Mouse (Mus musculus) spleen, adult 2 months (tissue): ENCODE results near the gene Cygb. TPM values are rescaled to one million over a fixed set of nuclear protein-coding genes. Genes with fewer than 3 reads are reported as not detected.
A peak's percentile ranks its signal among the peaks of the same experiment; 100 is the strongest.
"Not testable (repeated sequence)": the region's sequence is repeated elsewhere in the genome, so short reads cannot be mapped to it uniquely, and the experiment has no call there.

ENCODE experiments used
- DNase-seq, 2 experiments: peaks; one replicate each; pipeline versions ENCODE4 v3.0.0 to v3.0.0-alpha.2; 2012 to 2021; ENCODE audit warnings: low spot score in 2 of 2, low read depth in 1 of 2
- H3K27ac ChIP-seq: fragments of 200-500 bp; 2 replicates; pipeline ENCODE4 v1.5.1; 2012; ENCODE audit warnings: low read length, inconsistent platforms; ENCODE audit not compliant: insufficient read depth
- H3K27me3 ChIP-seq: fragments of 200-500 bp; 2 replicates; pipeline ENCODE4 v1.6.1; 2012; ENCODE audit warnings: mild to moderate bottlenecking, moderate library complexity, low read length, inconsistent platforms; ENCODE audit not compliant: control insufficient read depth, insufficient read depth
- H3K36me3 ChIP-seq: fragments of 200-500 bp; 2 replicates; pipeline ENCODE4 v1.6.1; 2012; ENCODE audit warnings: mild to moderate bottlenecking, low read length, inconsistent platforms; ENCODE audit not compliant: control insufficient read depth, insufficient read depth
- H3K4me1 ChIP-seq: fragments of 200-500 bp; 2 replicates; pipeline ENCODE4 v1.6.1; 2011; ENCODE audit warnings: inconsistent platforms; ENCODE audit not compliant: control insufficient read depth, insufficient read depth, insufficient read length
- H3K4me3 ChIP-seq: fragments of 200-500 bp; 2 replicates; pipeline ENCODE4 v1.5.1; 2011; ENCODE audit warnings: mild to moderate bottlenecking, inconsistent platforms; ENCODE audit not compliant: insufficient read depth, insufficient read length; ENCODE audit errors: extremely low read depth
- CTCF ChIP-seq: fragments of 200-500 bp; IDR thresholded peaks from 2 replicates; pipeline ENCODE4 v1.5.1; 2011; ENCODE audit warnings: mild to moderate bottlenecking, inconsistent platforms; ENCODE audit not compliant: insufficient read depth, insufficient read length, insufficient replicate concordance; ENCODE audit errors: extremely low read depth
- POLR2A ChIP-seq: fragments of 200-500 bp; IDR thresholded peaks from 2 replicates; pipeline ENCODE4 v1.6.1; 2011; ENCODE audit warnings: low read depth, low read length, inconsistent platforms
- WGBS: fragments of 180-500 bp; shearing (Covaris S2); methylation state at CpG from one replicate; pipeline ENCODE4 v1.1.7; 2018; 5-methylcytosine and 5-hydroxymethylcytosine counted together
- polyA plus RNA-seq: library from polyadenylated mRNA; depleted of rRNA; stranded (reverse); fragments of >200 nt; gene quantifications from 2 replicates; pipeline ENCODE4 v1.2.3, GENCODE M21; 2012

Gene Cygb
- polyA plus RNA-seq, 1 experiment = 14.2 TPM

DNA sequence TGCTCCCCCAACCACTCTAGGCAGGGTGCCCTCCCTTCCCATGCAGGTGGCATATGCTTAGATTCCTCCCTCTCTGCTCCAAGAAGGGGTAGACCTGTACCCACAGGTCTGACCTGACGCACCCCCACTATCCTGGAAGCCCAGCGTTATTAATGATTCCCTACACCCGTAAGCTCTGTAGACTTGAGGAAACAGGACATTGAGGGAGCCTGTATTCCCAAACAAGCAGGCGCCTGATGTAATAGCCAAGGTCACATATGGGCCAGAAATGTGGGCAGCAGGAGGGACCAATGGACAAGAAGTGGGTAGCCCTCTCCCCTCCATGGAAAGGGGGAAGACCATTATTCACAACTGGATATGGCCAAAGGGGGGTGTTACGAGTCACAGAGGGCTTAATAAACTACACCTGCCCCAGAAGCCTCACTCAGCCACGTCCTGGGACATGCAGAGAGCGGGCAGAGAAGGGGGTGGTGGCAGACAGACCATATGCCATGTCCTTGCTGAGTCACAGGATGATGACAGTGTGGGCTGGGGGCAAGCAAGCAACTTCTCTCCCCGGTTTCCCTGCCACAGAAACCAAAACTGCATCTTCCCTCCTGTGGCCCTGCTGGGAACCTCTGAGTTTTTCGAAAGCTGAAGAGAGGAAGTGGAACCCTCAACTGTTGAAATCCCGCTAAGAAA, 37.5 kb downstream of the Cygb start:
- peak overlapping the region; percentile 79 for H3K27ac ChIP-seq
- TF ChIP-seq CTCF (no peak), POLR2A (no peak)
- no peak for DNase-seq
- H3K4me1 ChIP-seq = peaks cover 67% of the 10 kb centered on the region
- WGBS = 20% methylated on average over 10 of the region's 10 CpGs
- no peak overlapping the region for H3K4me3 ChIP-seq
- no peaks in the 10 kb centered on the region for H3K36me3 ChIP-seq
- no peaks in the 10 kb centered on the region for H3K27me3 ChIP-seq

DNA sequence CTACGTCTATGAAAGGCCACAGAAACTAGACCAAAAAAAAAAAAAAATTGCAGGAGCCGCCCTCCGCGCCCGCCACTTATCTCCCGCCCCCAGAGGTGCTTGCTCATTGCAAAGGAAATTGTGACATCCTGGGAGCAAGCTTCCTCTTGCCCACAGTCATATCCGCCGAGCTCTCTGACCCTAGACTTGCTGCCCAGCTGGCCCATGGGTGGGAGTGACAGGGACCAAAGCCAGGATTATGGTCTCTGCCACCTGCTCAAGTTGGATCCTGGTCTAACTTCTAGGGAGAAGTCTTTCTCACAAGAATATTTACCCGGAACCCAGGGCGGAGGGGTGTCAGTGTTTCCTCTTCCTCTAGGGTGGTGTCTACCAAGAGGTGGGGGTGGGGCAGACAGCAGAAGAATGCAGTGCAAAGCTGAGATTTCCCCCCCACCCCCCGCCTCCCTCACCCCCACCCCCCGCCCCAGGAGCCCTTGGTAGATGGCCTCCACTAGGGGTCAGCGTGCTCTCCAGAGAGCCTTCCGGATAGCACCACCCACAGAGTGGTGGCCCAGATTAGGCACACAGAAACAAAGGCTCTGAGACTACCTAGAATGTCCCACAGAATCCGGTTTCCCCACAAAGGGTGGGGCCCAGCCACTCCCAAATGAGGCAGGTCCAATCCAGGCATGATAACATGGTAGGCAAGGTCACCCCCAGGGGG, 38.2 kb downstream of the Cygb start:
- Histone ChIP-seq H3K4me3 (peak overlapping the region; percentile 55), H3K4me1 (peaks cover 67% of the 10 kb centered on the region), H3K27me3 (no peaks in the 10 kb centered on the region), H3K27ac (peak overlapping the region; percentile 94), H3K36me3 (no peaks in the 10 kb centered on the region)
- WGBS = under 1% methylated on average over 15 of the region's 15 CpGs
- TF ChIP-seq POLR2A = no peak
- no peak for TF ChIP-seq CTCF
- peak; percentile 56 to 61 for DNase-seq

DNA sequence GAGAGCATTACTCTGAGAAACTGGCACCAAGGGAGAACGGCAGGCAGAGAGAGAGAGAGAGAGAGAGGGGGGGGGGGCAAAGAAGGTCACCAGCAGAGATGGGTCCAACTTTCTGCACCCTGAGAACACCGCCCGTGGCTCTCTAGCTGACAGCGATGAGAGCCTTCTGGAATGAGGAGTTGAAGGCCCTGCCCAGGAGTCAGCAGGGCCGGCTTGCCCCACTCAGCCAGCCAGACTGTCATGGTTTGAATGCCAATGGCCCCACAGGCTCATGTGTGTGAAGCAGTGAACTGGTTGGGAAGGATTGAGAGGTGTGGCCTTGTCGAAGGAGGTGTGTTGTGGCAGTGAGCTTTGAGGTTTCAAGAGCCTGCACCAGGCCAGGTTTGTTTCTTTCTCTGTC, 40.9 kb downstream of the Cygb start:
- H3K27me3 ChIP-seq = no peaks in the 10 kb centered on the region
- H3K4me3 ChIP-seq = no peak overlapping the region
- 96% methylated on average over 6 of the region's 6 CpGs for WGBS
- TF ChIP-seq CTCF (no peak), POLR2A (no peak)
- peak overlapping the region; percentile 82 for H3K27ac ChIP-seq
- DNase-seq = no peak
- peaks cover 3% of the 10 kb centered on the region; the same call in 1 of the 2 replicates for H3K36me3 ChIP-seq
- H3K4me1 ChIP-seq = peaks cover 68% of the 10 kb centered on the region

DNA sequence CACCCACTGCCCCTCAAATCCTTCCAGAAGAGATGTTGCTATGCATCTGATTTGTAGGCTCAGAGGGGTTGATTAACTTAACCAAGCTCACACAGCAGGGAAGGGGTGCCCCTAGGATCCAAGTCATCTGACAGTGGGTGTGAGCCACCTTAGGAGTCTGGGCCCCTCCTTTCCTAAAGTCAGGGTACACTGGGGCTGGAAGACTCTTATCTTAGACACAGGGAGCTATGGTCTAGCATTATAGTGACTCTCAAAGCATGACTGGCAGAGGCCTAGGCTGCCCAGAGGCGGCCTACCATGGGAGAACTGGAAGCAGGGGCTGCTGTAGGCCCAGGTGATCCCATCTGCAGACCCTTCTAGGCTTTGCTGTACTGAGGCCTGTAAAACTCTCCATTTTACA, 41.6 kb downstream of the Cygb start:
- no peak for TF ChIP-seq CTCF
- no peak for TF ChIP-seq POLR2A
- no peaks in the 10 kb centered on the region for H3K27me3 ChIP-seq
- 100% methylated on average over 1 of the region's 1 CpGs for WGBS
- H3K27ac ChIP-seq = peak overlapping the region; percentile 82
- H3K36me3 ChIP-seq = peaks cover 3% of the 10 kb centered on the region; the same call in 1 of the 2 replicates
- H3K4me3 ChIP-seq = no peak overlapping the region
- no peak for DNase-seq
- H3K4me1 ChIP-seq = peaks cover 68% of the 10 kb centered on the region

DNA sequence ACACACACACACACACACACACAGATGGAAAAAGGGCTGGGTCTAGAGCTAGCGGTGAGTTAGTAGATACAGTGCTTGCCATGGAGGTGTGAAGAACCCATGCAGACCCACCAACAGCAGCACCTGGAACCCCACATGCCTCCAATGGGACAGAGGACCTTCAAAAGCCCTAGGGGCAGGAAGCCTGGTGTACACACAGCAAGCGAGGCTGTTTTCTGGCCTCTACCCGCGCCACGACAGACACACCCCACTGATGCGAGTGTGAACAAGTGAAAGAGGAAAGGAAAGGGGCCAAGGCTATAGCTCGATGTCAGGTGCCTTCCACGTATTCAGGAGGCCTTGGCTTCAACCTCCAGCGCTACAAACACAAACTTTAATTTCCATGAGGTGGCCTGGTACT, 42.2 kb downstream of the Cygb start:
- Histone ChIP-seq H3K27me3 (no peaks in the 10 kb centered on the region), H3K27ac (peak overlapping the region; percentile 82), H3K4me3 (no peak overlapping the region), H3K4me1 (peaks cover 68% of the 10 kb centered on the region), H3K36me3 (peaks cover 3% of the 10 kb centered on the region; the same call in 1 of the 2 replicates)
- WGBS = 48% methylated on average over 9 of the region's 9 CpGs
- peak in 1 of 2 experiments; percentile 55 for DNase-seq
- TF ChIP-seq CTCF (no peak), POLR2A (no peak)

DNA sequence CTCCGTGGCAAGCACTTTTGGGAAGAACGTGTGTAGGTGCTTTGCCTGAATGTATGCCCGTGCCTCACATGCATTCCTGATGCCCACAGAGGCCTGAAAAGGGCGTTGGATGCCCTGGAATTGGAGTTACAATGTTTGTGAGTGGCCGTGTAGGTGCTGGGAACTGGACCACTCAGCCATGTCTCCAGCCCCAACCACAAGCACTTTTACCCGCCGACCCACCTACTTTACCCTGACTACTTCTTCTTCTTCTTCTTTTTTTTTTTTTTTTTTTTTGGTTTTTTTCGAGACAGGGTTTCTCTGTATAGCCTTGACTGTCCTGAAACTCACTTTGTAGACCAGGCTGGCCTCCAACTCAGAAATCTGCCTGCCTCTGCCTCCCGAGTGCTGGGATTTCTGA, 42.9 kb downstream of the Cygb start:
- H3K27ac ChIP-seq = peak overlapping the region; percentile 92
- H3K36me3 ChIP-seq, H3K4me3 ChIP-seq, H3K27me3 ChIP-seq: not testable (repeated sequence)
- 49% methylated on average over 9 of the region's 9 CpGs for WGBS
- peak in 1 of 2 experiments; percentile 64 for DNase-seq
- peaks cover 65% of the 10 kb centered on the region for H3K4me1 ChIP-seq

DNA sequence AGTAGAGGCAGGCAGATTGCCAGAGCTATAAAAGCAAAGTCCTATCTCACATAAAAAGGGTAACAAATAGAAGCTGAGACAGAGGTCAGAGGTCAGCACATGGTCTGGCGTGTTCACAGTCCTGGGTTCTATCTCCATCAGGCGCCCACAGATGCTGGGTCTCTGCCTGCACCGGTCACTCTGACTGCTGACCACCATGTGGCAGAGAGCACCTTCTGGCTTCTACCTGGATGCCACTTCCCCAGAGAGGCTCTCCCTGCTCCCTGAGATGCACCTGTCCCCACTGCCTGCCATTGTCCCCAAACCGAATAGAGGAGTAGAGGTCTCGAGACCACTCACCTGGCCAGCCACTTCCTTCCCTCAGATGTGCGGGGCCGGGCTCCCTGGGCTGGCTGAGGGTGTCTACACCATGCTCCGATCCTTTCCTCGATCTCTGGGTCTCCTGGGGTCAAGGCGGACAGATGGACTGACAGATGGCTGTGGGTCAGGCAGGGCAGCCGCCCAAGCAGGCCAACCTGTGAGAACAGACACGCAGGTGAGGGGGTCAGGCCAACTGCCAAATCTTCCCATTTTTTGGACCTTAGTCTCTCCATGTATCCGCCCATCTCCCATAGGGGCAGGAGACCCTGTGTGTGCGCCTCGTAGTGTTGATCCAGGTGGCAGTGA, 44.0 kb downstream of the Cygb start:
- no peak for DNase-seq
- no peaks in the 10 kb centered on the region for H3K27me3 ChIP-seq
- H3K36me3 ChIP-seq = peaks cover 10% of the 10 kb centered on the region
- TF ChIP-seq CTCF = no peak
- TF ChIP-seq POLR2A = no peak
- peak overlapping the region; percentile 41 for H3K27ac ChIP-seq
- WGBS = 87% methylated on average over 15 of the region's 15 CpGs
- H3K4me1 ChIP-seq = peaks cover 58% of the 10 kb centered on the region
- no peak overlapping the region for H3K4me3 ChIP-seq
